ENCODE assay signal across 17 mouse cellular contexts in genomic region chr7:29980761-29981160, GRCm38 (mm10). TPM values are rescaled to one million over a fixed set of nuclear protein-coding genes. Genes with fewer than 3 reads are reported as not detected.
DNase-seq lines count a peak whose midpoint lies in the region; ATAC-seq and TF ChIP-seq lines count a peak whose summit lies in the region.
"Had no signal": no experiment of that assay in that cellular context is flagged by ENCODE, and none has a peak within 500 bp of the region (broad histone marks: within the 10 kb centered on the region; RNA-seq: fewer than 3 reads in every experiment).

No protein-coding gene starts in this region.

- H3K36me3 ChIP-seq in heart, embryonic 12.5 days: peaks cover 4% of the 10 kb centered on the region
- H3K36me3 ChIP-seq in limb, embryonic 13.5 days: peaks cover 3% of the 10 kb centered on the region
- peaks cover 6% of the 10 kb centered on the region for H3K36me3 ChIP-seq in limb, embryonic 10.5 days
- H3K36me3 ChIP-seq in ES-Bruce4 (ENCODE audit: control insufficient read depth, insufficient read depth, low read length, poor library complexity, severe bottlenecking): peaks cover 5% of the 10 kb centered on the region

- H3K4me3 ChIP-seq in heart, embryonic 12.5 days: no peak overlapping the region
- no peak overlapping the region for H3K4me3 ChIP-seq in limb, embryonic 13.5 days
- no peak overlapping the region for H3K4me3 ChIP-seq in limb, embryonic 10.5 days
- no peak overlapping the region for H3K4me3 ChIP-seq in ES-Bruce4 (ENCODE audit: low read depth, low read length)
- H3K4me3 ChIP-seq in embryonic fibroblast, embryonic 13.5 days (ENCODE audit: insufficient read depth, low read length): no peak overlapping the region
- H3K4me3 ChIP-seq: embryonic facial prominence, embryonic 15.5 days; layer of hippocampus, adult 2 months; liver, embryonic 13.5 days had no signal

- peaks cover 30% of the 10 kb centered on the region for H3K4me1 ChIP-seq in heart, embryonic 12.5 days (replicated peaks)
- H3K4me1 ChIP-seq in limb, embryonic 13.5 days: peaks cover 33% of the 10 kb centered on the region
- peaks cover 20% of the 10 kb centered on the region for H3K4me1 ChIP-seq in limb, embryonic 10.5 days
- no peaks in the 10 kb centered on the region for H3K4me1 ChIP-seq in ES-Bruce4 (ENCODE audit: control insufficient read depth, insufficient read depth, low read length)
- peaks cover 13% of the 10 kb centered on the region for H3K4me1 ChIP-seq in embryonic fibroblast, embryonic 13.5 days (ENCODE audit: control insufficient read depth, insufficient read depth, low read length)

- WGBS in heart, embryonic 12.5 days: 77% methylated on average over 1 of the region's 1 CpGs
- WGBS in limb, embryonic 13.5 days: 78% methylated on average over 1 of the region's 1 CpGs
- 100% methylated on average over 1 of the region's 1 CpGs for WGBS in limb, embryonic 10.5 days

- DNase-seq in heart, adult 8-10 months (ENCODE audit: low spot score): no peak
- no peak for DNase-seq in limb, embryonic 10.5 days (ENCODE audit: low spot score)
- DNase-seq in frontal cortex, postnatal 14 days (ENCODE audit: low spot score in 2 of 2): no peak
- DNase-seq: cerebellum, adult 9-10 months; gastrocnemius, postnatal 10 days; liver, embryonic 13.5 days; right cerebral cortex, postnatal 14 days had no signal

- TF ChIP-seq EP300 in ES-Bruce4 (IDR thresholded peaks at IDR 0.05; ENCODE audit: insufficient read depth, low read depth, low read length): no peak

- TF ChIP-seq CTCF in ES-Bruce4 (IDR thresholded peaks at IDR 0.05; ENCODE audit: low read depth, low read length): no peak
- no peak for TF ChIP-seq CTCF in embryonic fibroblast, embryonic 13.5 days (IDR thresholded peaks at IDR 0.05; ENCODE audit: borderline replicate concordance, insufficient read depth, low read length)

- no peak overlapping the region for H3K9ac ChIP-seq in heart, embryonic 12.5 days
- no peak overlapping the region for H3K9ac ChIP-seq in limb, embryonic 13.5 days
- peak overlapping the region; percentile 45 for H3K9ac ChIP-seq in ES-Bruce4 (ENCODE audit: low read depth, poor library complexity, severe bottlenecking)
- H3K9ac ChIP-seq: embryonic facial prominence, embryonic 15.5 days; liver, embryonic 13.5 days had no signal

- H3K4me2 ChIP-seq in heart, embryonic 12.5 days: 0 out of 2 replicates have a peak overlapping the region, but pooled peaks have one; percentile 71
- H3K4me2 ChIP-seq in limb, embryonic 13.5 days (replicated peaks): no peak overlapping the region
- H3K4me2 ChIP-seq: embryonic facial prominence, embryonic 15.5 days; liver, embryonic 13.5 days; midbrain, embryonic 11.5 days had no signal

- no peaks in the 10 kb centered on the region for H3K27me3 ChIP-seq in heart, embryonic 12.5 days (replicated peaks)
- H3K27me3 ChIP-seq in limb, embryonic 13.5 days: no peaks in the 10 kb centered on the region
- H3K27me3 ChIP-seq in limb, embryonic 10.5 days (ENCODE audit: low read depth, poor library complexity, severe bottlenecking): no peaks in the 10 kb centered on the region
- H3K27me3 ChIP-seq in ES-Bruce4 (ENCODE audit: control insufficient read depth, insufficient read depth, low read length, poor library complexity, severe bottlenecking): no peaks in the 10 kb centered on the region
- H3K27me3 ChIP-seq: embryonic facial prominence, embryonic 15.5 days; liver, embryonic 13.5 days had no signal

- H3K9me3 ChIP-seq in heart, embryonic 12.5 days (replicated peaks): peaks cover 7% of the 10 kb centered on the region; the same call in 1 of the 2 replicates
- H3K9me3 ChIP-seq in limb, embryonic 13.5 days: no peaks in the 10 kb centered on the region
- no peaks in the 10 kb centered on the region for H3K9me3 ChIP-seq in limb, embryonic 10.5 days (replicated peaks)
- peaks cover 22% of the 10 kb centered on the region for H3K9me3 ChIP-seq in ES-Bruce4 (replicated peaks; ENCODE audit: control insufficient read depth, insufficient read depth, low read length, poor library complexity, severe bottlenecking)
- H3K9me3 ChIP-seq: embryonic facial prominence, embryonic 15.5 days; liver, embryonic 13.5 days had no signal

- peak overlapping the region; percentile 86 for H3K27ac ChIP-seq in heart, embryonic 12.5 days (ENCODE audit: poor library complexity, severe bottlenecking)
- 0 out of 2 replicates have a peak overlapping the region, but pooled peaks have one; percentile 22 for H3K27ac ChIP-seq in limb, embryonic 13.5 days
- H3K27ac ChIP-seq in limb, embryonic 10.5 days: no peak overlapping the region
- H3K27ac ChIP-seq in ES-Bruce4 (ENCODE audit: insufficient read depth, low read length): peak overlapping the region; percentile 100
- peak overlapping the region; percentile 75 for H3K27ac ChIP-seq in embryonic fibroblast, embryonic 13.5 days (ENCODE audit: insufficient read depth, low read length)
- H3K27ac ChIP-seq: embryonic facial prominence, embryonic 15.5 days; layer of hippocampus, adult 2 months; liver, embryonic 13.5 days; macrophage had no signal

- ATAC-seq in heart, embryonic 12.5 days (ENCODE audit: insufficient number of reproducible peaks, low FRiP score): no peak
- ATAC-seq in limb, embryonic 13.5 days (ENCODE audit: low FRiP score, low read depth): no peak
- ATAC-seq in activated CD4-positive, CD25-positive, alpha-beta regulatory T cell, adult 4 months: no peak
- ATAC-seq: inflammation-experienced regulatory T-cells, adult 6 months had no signal

- TF ChIP-seq POLR2A in ES-Bruce4 (IDR thresholded peaks at IDR 0.05; ENCODE audit: insufficient read depth, low read length): no peak
- TF ChIP-seq POLR2A in embryonic fibroblast, embryonic 13.5 days (IDR thresholded peaks at IDR 0.05; ENCODE audit: low read depth, low read length): no peak

RNA-seq across cellular contexts. Expression of gene Zfp568, which starts 3.0 kb away (rescaled TPM):
- polyA plus RNA-seq in heart, embryonic 12.5 days (2016; fragmentation: Nextera tagmentation; extraction: Ambion mirVana): 35.4 and 36.7 TPM in 2 replicates
- 10 to 100 TPM; 16.9 to 27.9 (median 21.5) TPM for total RNA-seq in heart, adult 8-10 months (2022)
- 27.2 and 27.9 TPM in 2 replicates for polyA plus RNA-seq in limb, embryonic 13.5 days (2015; fragmentation: Nextera tagmentation; extraction: Ambion mirVana)
- 35.6 and 37.3 TPM in 2 replicates for polyA plus RNA-seq in limb, embryonic 10.5 days (2016; fragmentation: Nextera tagmentation; extraction: Ambion mirVana)
- polyA plus RNA-seq in ES-Bruce4 (2011; ENCODE audit: insufficient read depth, insufficient read length, low read depth, missing spikeins): 98.0 and 103 TPM in 2 replicates
- polyA plus RNA-seq in embryonic fibroblast, embryonic 13.5 days (2011; ENCODE audit: insufficient read length, low read depth, missing spikeins): 17.4 and 21.7 TPM in 2 replicates
- 1 to 10 TPM; 1.0 to 1.5 TPM for polyA plus RNA-seq in activated CD4-positive, CD25-positive, alpha-beta regulatory T cell, adult 4 months (2017; shearing (Covaris generic))

RNA-seq across cellular contexts. Expression of gene Zfp74, which starts 26.9 kb away (rescaled TPM):
- 8.4 and 9.9 TPM in 2 replicates for polyA plus RNA-seq in heart, embryonic 12.5 days (2016; fragmentation: Nextera tagmentation; extraction: Ambion mirVana)
- 1 to 10 TPM; 5.8 to 6.5 (median 6.0) TPM for total RNA-seq in heart, adult 8-10 months (2022)
- 14.9 and 17.6 TPM in 2 replicates for polyA plus RNA-seq in limb, embryonic 13.5 days (2015; fragmentation: Nextera tagmentation; extraction: Ambion mirVana)
- 11.5 and 15.9 TPM in 2 replicates for polyA plus RNA-seq in limb, embryonic 10.5 days (2016; fragmentation: Nextera tagmentation; extraction: Ambion mirVana)
- 19.6 and 19.7 TPM in 2 replicates for polyA plus RNA-seq in ES-Bruce4 (2011; ENCODE audit: insufficient read depth, insufficient read length, low read depth, missing spikeins)
- 8.0 and 11.9 TPM in 2 replicates for polyA plus RNA-seq in embryonic fibroblast, embryonic 13.5 days (2011; ENCODE audit: insufficient read length, low read depth, missing spikeins)
- 1 to 10 TPM; 4.0 to 4.5 TPM for polyA plus RNA-seq in activated CD4-positive, CD25-positive, alpha-beta regulatory T cell, adult 4 months (2017; shearing (Covaris generic))
